Mouse (Mus musculus): Measurements from ENCODE around the gene Dzip1. TPM values are rescaled to one million over a fixed set of nuclear protein-coding genes. Genes with fewer than 3 reads are reported as not detected.
A peak's percentile ranks its signal among the peaks of the same experiment; 100 is the strongest.

Dzip1 gene
- 2.8 and 4.0 TPM in 2 replicates for polyA plus RNA-seq (2015; fragmentation: Nextera tagmentation; extraction: Ambion mirVana)

DNA sequence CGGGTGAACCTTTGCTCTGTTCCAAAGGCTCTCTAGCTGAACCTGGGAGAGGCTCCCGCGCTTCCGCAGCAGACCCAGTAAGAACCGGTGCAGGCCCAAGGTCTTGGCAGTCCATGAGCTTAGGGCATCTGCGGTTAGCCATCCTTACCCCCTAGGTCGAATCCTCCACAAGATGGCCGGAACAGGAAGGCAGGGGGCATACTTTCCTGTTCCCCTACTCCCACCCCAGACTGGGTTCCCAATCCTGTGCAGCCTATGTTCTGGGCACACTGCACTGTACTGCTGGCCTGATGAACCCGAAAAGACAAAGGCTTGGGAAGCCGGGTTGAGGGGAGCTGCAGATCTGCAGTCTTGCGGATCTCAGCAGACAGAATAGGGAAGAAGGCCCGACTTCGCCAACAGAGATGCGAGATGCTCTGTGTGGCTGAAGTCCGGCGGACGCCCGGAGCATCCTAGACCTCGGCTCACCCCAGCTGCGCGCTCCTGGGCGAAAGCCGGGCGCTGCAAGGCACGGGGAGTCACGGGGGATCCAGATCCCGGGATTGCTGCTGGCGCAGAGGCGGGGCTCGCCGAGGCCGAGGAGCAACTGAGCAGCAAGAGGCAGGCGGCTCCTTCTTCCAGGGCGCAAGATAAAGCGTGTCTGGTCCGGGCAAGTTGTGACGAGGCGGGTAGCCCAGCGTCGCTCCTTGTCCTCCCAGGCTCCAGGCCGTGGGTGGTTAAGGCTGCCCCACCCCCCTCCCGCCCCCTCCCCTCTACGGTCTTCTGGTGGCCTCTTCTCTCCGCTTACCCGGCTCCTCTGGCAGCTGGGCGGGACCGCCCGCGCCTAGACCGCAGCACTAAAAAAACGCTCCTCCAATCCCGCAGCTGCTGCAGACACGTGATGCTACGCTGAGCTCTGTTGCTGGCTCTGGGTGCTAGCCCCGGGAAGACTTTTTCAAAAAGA, at the start of gene Dzip1:
Gene Dzip1 (minus strand): TSS at position 788 of the 943 bp plus-strand sequence.
- H3K4me2 ChIP-seq (replicated peaks; ENCODE audit: low read depth) = peak within 1 kb of the TSS; percentile 82
- TF ChIP-seq CTCF (IDR thresholded peaks at IDR 0.05; ENCODE audit: low read depth) (peak; percentile 28; the same call in 1 of the 2 replicates), EP300 (optimal IDR thresholded peaks at IDR 0.05) (no peak)
- WGBS = 2% methylated on average over 54 of the region's 55 CpGs
- peak within 1 kb of the TSS; percentile 53 for H3K4me3 ChIP-seq (ENCODE audit: low read depth, low read length)
- peak within 1 kb of the TSS; percentile 60 for H3K9ac ChIP-seq (ENCODE audit: low read length)
- H3K27me3 ChIP-seq (ENCODE audit: control insufficient read depth, insufficient read depth, low read length) = no peaks in the 10 kb centered on the region
- no peaks in the 10 kb centered on the region for H3K9me3 ChIP-seq (ENCODE audit: control insufficient read depth, low read length)
- peak within 1 kb of the TSS; percentile 49; the same call in 1 of the 2 replicates for H3K27ac ChIP-seq (replicated peaks)
- peak; percentile 65 for DNase-seq (ENCODE audit: low spot score)
- peak; percentile 85 for ATAC-seq (ENCODE audit: low FRiP score, low TSS enrichment)
- H3K36me3 ChIP-seq (ENCODE audit: control insufficient read depth, insufficient read depth, low read length) = no peaks in the 10 kb centered on the region
- peaks cover 6% of the 10 kb centered on the region for H3K4me1 ChIP-seq (replicated peaks; ENCODE audit: control insufficient read depth, insufficient read depth)

DNA sequence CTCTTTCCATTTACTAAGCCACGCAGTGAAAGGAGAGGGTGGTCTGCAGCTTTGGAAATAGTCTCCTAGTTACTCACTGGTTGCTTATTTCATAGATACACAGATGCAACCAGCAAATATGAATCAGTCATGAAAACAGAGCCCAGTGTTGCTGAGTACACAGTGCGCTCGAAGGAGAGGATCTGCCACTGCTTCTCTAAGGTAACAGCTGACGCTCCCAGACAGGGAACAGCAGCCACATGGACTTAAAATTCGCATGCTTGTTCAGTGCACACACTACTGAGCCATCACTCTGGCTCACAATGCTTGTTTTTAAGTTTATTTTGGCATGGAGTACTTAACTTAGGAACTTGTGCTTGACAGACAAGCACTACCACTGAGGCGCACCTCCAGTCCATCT, 47.0 kb upstream of the Dzip1 start:
- Histone ChIP-seq H3K4me2 (replicated peaks; ENCODE audit: low read depth) (no peak overlapping the region), H3K27me3 (ENCODE audit: control insufficient read depth, insufficient read depth, low read length) (no peaks in the 10 kb centered on the region), H3K9me3 (ENCODE audit: control insufficient read depth, low read length) (no peaks in the 10 kb centered on the region), H3K9ac (ENCODE audit: low read length) (no peak overlapping the region), H3K4me1 (replicated peaks; ENCODE audit: control insufficient read depth, insufficient read depth) (no peaks in the 10 kb centered on the region), H3K27ac (replicated peaks) (no peak overlapping the region), H3K4me3 (ENCODE audit: low read depth, low read length) (no peak overlapping the region), H3K36me3 (ENCODE audit: control insufficient read depth, insufficient read depth, low read length) (peaks cover 22% of the 10 kb centered on the region)
- TF ChIP-seq CTCF (IDR thresholded peaks at IDR 0.05; ENCODE audit: low read depth) (no peak), EP300 (optimal IDR thresholded peaks at IDR 0.05) (no peak)
- ATAC-seq (ENCODE audit: low FRiP score, low TSS enrichment) (no peak), DNase-seq (ENCODE audit: low spot score) (no peak)
- WGBS = 89% methylated on average over 6 of the region's 6 CpGs

- WGBS = 72% methylated on average over 7 of the region's 7 CpGs
- H3K36me3 ChIP-seq (ENCODE audit: control insufficient read depth, insufficient read depth, low read length) = peaks cover 18% of the 10 kb centered on the region
- no peak for TF ChIP-seq EP300 (optimal IDR thresholded peaks at IDR 0.05)
- TF ChIP-seq CTCF (IDR thresholded peaks at IDR 0.05; ENCODE audit: low read depth) = no peak
- H3K4me1 ChIP-seq (replicated peaks; ENCODE audit: control insufficient read depth, insufficient read depth) = no peaks in the 10 kb centered on the region
- H3K9ac ChIP-seq (ENCODE audit: low read length) = no peak overlapping the region
- no peak overlapping the region for H3K27ac ChIP-seq (replicated peaks)
- H3K27me3 ChIP-seq (ENCODE audit: control insufficient read depth, insufficient read depth, low read length) = no peaks in the 10 kb centered on the region
- DNase-seq (ENCODE audit: low spot score) (no peak), ATAC-seq (ENCODE audit: low FRiP score, low TSS enrichment) (no peak)
- H3K4me3 ChIP-seq (ENCODE audit: low read depth, low read length) = no peak overlapping the region
- no peak overlapping the region for H3K4me2 ChIP-seq (replicated peaks; ENCODE audit: low read depth)
- H3K9me3 ChIP-seq (ENCODE audit: control insufficient read depth, low read length) = no peaks in the 10 kb centered on the region
Observed at GRCm38 (mm10) chr14:118967646-118968045, 42.4 kb upstream of the Dzip1 start.

- WGBS = 95% methylated on average over 4 of the region's 4 CpGs
- no peak for ATAC-seq (ENCODE audit: low FRiP score, low TSS enrichment)
- Histone ChIP-seq H3K4me1 (replicated peaks; ENCODE audit: control insufficient read depth, insufficient read depth) (no peaks in the 10 kb centered on the region), H3K27me3 (ENCODE audit: control insufficient read depth, insufficient read depth, low read length) (no peaks in the 10 kb centered on the region), H3K4me3 (ENCODE audit: low read depth, low read length) (no peak overlapping the region), H3K9me3 (ENCODE audit: control insufficient read depth, low read length) (no peaks in the 10 kb centered on the region), H3K4me2 (replicated peaks; ENCODE audit: low read depth) (no peak overlapping the region), H3K27ac (replicated peaks) (no peak overlapping the region), H3K9ac (ENCODE audit: low read length) (no peak overlapping the region), H3K36me3 (ENCODE audit: control insufficient read depth, insufficient read depth, low read length) (peaks cover 14% of the 10 kb centered on the region; the same call in 1 of the 2 replicates)
- TF ChIP-seq CTCF (IDR thresholded peaks at IDR 0.05; ENCODE audit: low read depth) (no peak), EP300 (optimal IDR thresholded peaks at IDR 0.05) (no peak)
- DNase-seq (ENCODE audit: low spot score) = no peak
Observed at GRCm38 (mm10) chr14:118965356-118966000, 40.2 kb upstream of the Dzip1 start.

- H3K36me3 ChIP-seq (ENCODE audit: control insufficient read depth, insufficient read depth, low read length) = peaks cover 13% of the 10 kb centered on the region; the same call in 1 of the 2 replicates
- DNase-seq (ENCODE audit: low spot score) (no peak), ATAC-seq (ENCODE audit: low FRiP score, low TSS enrichment) (no peak)
- no peak overlapping the region for H3K9ac ChIP-seq (ENCODE audit: low read length)
- 90% methylated on average over 3 of the region's 3 CpGs for WGBS
- H3K4me2 ChIP-seq (replicated peaks; ENCODE audit: low read depth) = no peak overlapping the region
- H3K4me3 ChIP-seq (ENCODE audit: low read depth, low read length) = no peak overlapping the region
- no peak overlapping the region for H3K27ac ChIP-seq (replicated peaks)
- no peak for TF ChIP-seq EP300 (optimal IDR thresholded peaks at IDR 0.05)
- no peak for TF ChIP-seq CTCF (IDR thresholded peaks at IDR 0.05; ENCODE audit: low read depth)
- no peaks in the 10 kb centered on the region for H3K27me3 ChIP-seq (ENCODE audit: control insufficient read depth, insufficient read depth, low read length)
- no peaks in the 10 kb centered on the region for H3K9me3 ChIP-seq (ENCODE audit: control insufficient read depth, low read length)
- no peaks in the 10 kb centered on the region for H3K4me1 ChIP-seq (replicated peaks; ENCODE audit: control insufficient read depth, insufficient read depth)
Observed at GRCm38 (mm10) chr14:118958010-118958409, 32.8 kb upstream of the Dzip1 start.

Data from stomach, postnatal 0 days (tissue).